Mouse (Mus musculus) lung, embryonic 15.5 days (tissue): Measurements from ENCODE around the gene Sipa1l3. TPM values are rescaled to one million over a fixed set of nuclear protein-coding genes. Genes with fewer than 3 reads are reported as not detected.

Experiments used
- ATAC-seq: fragments of 200-750 bp; cut with Nextera tagmentation; 2 replicates; pipeline ENCODE4 v1.8.0; 2017; ENCODE audit warnings: moderate number of reproducible peaks, borderline replicate concordance; ENCODE audit not compliant: low FRiP score, low TSS enrichment; ENCODE audit errors: extremely low read depth
- H3K27ac ChIP-seq: fragments of 300-500 bp; sonication (generic); 2 replicates; pipeline ENCODE4 v1.5.1; 2015; ENCODE audit warnings: moderate library complexity, mild to moderate bottlenecking, inconsistent platforms
- H3K27me3 ChIP-seq: fragments of 300-500 bp; sonication (generic); 2 replicates; pipeline ENCODE4 v1.6.1; 2015; ENCODE audit warnings: inconsistent platforms
- H3K36me3 ChIP-seq: fragments of 300-500 bp; sonication (generic); 2 replicates; pipeline ENCODE4 v1.6.1; 2015; ENCODE audit warnings: inconsistent platforms
- H3K4me1 ChIP-seq: fragments of 300-500 bp; sonication (generic); 2 replicates; pipeline ENCODE4 v1.6.1; 2015; ENCODE audit warnings: inconsistent platforms
- H3K4me2 ChIP-seq: fragments of 300-500 bp; sonication (generic); 2 replicates; pipeline ENCODE4 v1.6.1; 2015; ENCODE audit warnings: inconsistent platforms, mild to moderate bottlenecking, moderate library complexity
- H3K4me3 ChIP-seq: fragments of 300-500 bp; sonication (generic); 2 replicates; pipeline ENCODE4 v1.5.1; 2015; ENCODE audit warnings: mild to moderate bottlenecking, inconsistent platforms
- H3K9ac ChIP-seq: fragments of 300-500 bp; sonication (generic); 2 replicates; pipeline ENCODE4 v1.6.1; 2015; ENCODE audit warnings: inconsistent platforms
- H3K9me3 ChIP-seq: fragments of 300-500 bp; sonication (generic); 2 replicates; pipeline ENCODE4 v1.6.1; 2016; ENCODE audit warnings: inconsistent platforms
- WGBS: fragments of 180-500 bp; shearing (Covaris S2); methylation state at CpG from one replicate; pipeline ENCODE4 v1.1.7; 2015; 5-methylcytosine and 5-hydroxymethylcytosine counted together
- polyA plus RNA-seq: library from polyadenylated mRNA; unstranded; fragments of >200 nt; fragmentation: Nextera tagmentation; extraction: Ambion mirVana; gene quantifications from 2 replicates; pipeline ENCODE4 v1.2.1, GENCODE M21; 2015

Gene Sipa1l3
- polyA plus RNA-seq, 1 experiment from 2014 or later = 25.1 TPM

DNA sequence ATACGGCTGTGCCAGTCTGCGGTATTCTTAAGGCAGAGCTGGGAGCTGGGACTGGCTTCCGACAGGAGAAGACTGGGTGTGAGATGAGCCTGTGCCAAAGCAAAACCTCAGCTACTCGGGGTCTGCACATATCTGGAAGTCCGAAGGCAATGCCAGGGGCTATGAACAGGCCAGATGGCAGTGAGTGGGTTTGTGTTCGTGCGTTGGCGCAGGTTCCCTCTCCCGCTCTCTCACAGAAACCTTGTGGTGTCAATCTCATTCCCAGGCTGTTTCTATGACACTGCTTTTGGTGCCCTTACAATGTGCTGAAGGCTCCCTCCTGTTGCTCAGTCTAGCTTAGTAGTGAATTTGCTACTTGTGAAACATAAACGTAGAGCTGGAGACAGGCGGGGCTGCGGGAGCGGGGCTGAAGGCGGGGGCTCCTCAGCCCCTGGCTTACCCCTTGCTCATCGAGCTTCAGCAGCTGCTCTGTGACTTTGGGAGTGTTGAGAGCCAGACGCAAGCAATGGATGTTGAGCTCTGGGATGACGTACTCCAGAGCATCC lies 130.8 kb downstream of the Sipa1l3 start:
- 78% methylated on average over 17 of the region's 17 CpGs for WGBS
- Histone ChIP-seq H3K9ac (no peak overlapping the region), H3K4me2 (no peak overlapping the region), H3K27me3 (no peaks in the 10 kb centered on the region), H3K9me3 (no peaks in the 10 kb centered on the region), H3K4me3 (no peak overlapping the region), H3K4me1 (peaks cover 22% of the 10 kb centered on the region), H3K27ac (no peak overlapping the region), H3K36me3 (peaks cover 31% of the 10 kb centered on the region)
- ATAC-seq = no peak

DNA sequence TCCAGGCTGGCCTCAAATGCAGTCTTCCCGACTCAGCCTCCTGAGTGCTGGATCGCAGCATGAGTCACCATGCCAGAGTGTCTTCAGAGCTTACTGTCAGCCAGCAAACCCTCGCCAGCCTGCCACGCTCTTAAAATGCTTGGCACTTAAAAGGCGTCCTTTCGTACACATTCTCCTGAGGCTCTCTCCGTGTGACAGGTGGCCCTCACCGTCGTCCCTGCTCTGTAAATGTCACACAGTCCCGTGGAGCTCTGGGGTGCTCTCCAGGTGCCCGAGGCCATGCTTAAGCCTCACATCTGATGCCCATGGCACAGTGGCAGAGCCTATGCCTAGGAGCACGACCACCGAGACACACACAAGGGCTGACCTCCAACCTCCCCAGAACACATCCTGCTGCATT lies 132.1 kb downstream of the Sipa1l3 start:
- WGBS = 87% methylated on average over 13 of the region's 13 CpGs
- H3K4me2 ChIP-seq = no peak overlapping the region
- peaks cover 42% of the 10 kb centered on the region for H3K36me3 ChIP-seq
- no peak for ATAC-seq
- peaks cover 11% of the 10 kb centered on the region for H3K4me1 ChIP-seq
- H3K9me3 ChIP-seq = no peaks in the 10 kb centered on the region
- no peaks in the 10 kb centered on the region for H3K27me3 ChIP-seq
- H3K27ac ChIP-seq = no peak overlapping the region
- H3K4me3 ChIP-seq = no peak overlapping the region
- no peak overlapping the region for H3K9ac ChIP-seq

DNA sequence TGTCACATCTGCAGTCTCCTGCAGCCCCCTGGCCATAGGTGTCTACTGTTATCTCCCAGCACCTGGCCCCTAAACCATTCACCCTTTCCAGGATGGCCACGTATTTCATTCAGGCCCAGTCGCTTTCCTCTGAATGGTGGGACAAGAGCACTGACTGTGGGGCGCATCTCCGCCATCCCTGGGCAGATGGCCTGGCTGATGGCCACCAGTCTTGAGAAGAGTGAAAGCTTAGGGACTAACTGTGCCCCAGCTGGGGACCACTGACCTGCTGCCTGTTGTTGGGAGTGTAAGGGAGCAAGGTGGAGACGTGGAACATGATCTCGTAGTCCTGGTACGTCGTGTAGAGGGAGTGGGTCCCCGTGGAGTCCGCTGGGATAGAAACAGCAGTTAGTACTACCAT lies 132.7 kb downstream of the Sipa1l3 start:
- peaks cover 9% of the 10 kb centered on the region for H3K4me1 ChIP-seq
- H3K4me2 ChIP-seq = no peak overlapping the region
- no peak overlapping the region for H3K4me3 ChIP-seq
- H3K27me3 ChIP-seq = no peaks in the 10 kb centered on the region
- H3K36me3 ChIP-seq = peaks cover 48% of the 10 kb centered on the region
- H3K27ac ChIP-seq = no peak overlapping the region
- H3K9ac ChIP-seq = no peak overlapping the region
- no peaks in the 10 kb centered on the region for H3K9me3 ChIP-seq
- WGBS = 91% methylated on average over 10 of the region's 10 CpGs
- ATAC-seq = no peak

DNA sequence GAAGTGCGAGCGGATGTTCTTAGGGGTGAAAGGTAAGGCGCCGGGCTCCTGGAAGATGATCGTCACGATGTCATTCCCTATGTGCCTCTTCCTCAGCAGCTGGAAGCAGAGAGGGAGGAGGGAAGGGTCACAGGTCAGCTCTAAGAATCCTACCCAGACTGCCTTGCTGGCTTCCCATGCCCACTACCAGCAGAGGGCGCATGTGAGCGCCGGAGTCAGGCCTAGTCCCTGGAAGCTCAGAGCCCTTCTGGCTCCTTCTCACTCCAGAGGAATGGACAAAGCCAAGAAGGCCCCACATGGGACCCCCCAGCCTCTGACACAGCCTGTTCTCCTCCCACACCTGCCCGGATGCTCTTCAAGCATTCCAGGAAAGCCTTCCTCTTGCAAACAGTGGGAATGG lies 135.2 kb downstream of the Sipa1l3 start:
- Histone ChIP-seq H3K4me2 (no peak overlapping the region), H3K4me1 (peaks cover 3% of the 10 kb centered on the region; the same call in 1 of the 2 replicates), H3K4me3 (no peak overlapping the region), H3K27me3 (no peaks in the 10 kb centered on the region), H3K9me3 (no peaks in the 10 kb centered on the region), H3K9ac (no peak overlapping the region), H3K27ac (no peak overlapping the region; the same call in 1 of the 2 replicates), H3K36me3 (peaks cover 70% of the 10 kb centered on the region)
- peak; percentile 67; the same call in 1 of the 2 replicates for ATAC-seq
- WGBS = 21% methylated on average over 10 of the region's 10 CpGs

DNA sequence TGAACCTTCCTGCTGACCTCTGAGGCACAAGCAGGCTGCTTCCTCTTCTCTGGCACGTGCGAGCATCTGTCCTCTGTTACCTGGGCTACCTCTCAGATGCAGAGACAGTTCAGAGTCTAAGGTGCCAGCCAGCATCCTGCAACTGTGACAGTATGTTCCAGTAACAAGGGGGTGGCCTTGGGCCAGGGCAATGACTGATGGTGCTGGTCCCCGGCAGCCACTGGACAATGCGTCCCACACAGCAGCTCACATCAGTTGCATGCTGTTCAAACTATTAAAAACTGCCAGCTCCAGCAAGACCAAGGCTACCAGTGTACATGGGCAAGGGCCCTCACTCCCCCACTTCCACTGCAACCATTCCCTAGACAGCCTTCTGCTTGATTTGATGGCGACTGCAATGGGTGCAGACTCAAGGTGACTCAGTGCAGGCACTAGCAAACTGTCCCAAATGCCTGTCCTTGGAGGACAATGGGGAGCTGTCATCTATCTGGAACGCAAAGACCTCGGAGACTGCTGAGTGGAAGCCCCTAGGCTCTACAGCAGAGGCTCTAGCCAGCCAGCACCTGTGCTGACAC lies 136.9 kb downstream of the Sipa1l3 start:
- H3K4me1 ChIP-seq = peaks cover 3% of the 10 kb centered on the region; the same call in 1 of the 2 replicates
- no peak overlapping the region for H3K9ac ChIP-seq
- H3K4me3 ChIP-seq = no peak overlapping the region
- no peaks in the 10 kb centered on the region for H3K27me3 ChIP-seq
- H3K4me2 ChIP-seq = no peak overlapping the region
- ATAC-seq = no peak
- peaks cover 75% of the 10 kb centered on the region for H3K36me3 ChIP-seq
- no peak overlapping the region for H3K27ac ChIP-seq
- 91% methylated on average over 7 of the region's 7 CpGs for WGBS
- H3K9me3 ChIP-seq = no peaks in the 10 kb centered on the region

DNA sequence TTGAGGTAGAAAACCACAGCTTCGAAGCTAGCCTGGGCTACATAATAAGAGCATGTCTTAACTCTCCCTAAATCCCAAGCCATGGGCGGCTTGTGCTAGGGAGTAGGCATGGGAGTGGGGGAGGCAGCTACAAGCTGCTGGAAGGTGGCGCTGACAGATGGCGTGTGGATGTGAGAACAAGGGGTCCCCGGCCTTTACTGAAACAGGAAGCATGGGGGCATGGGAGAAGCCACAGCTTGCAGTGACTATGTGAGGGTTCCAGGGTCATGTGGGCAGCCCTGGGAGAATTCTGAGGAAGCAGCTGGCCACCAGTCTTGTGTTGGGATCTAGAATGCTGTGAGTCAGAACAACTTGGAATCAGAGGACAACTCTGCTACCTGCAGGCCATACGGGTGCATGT lies 144.4 kb downstream of the Sipa1l3 start:
- Histone ChIP-seq H3K27ac (no peak overlapping the region), H3K9me3 (no peaks in the 10 kb centered on the region)
- no peak for ATAC-seq

DNA sequence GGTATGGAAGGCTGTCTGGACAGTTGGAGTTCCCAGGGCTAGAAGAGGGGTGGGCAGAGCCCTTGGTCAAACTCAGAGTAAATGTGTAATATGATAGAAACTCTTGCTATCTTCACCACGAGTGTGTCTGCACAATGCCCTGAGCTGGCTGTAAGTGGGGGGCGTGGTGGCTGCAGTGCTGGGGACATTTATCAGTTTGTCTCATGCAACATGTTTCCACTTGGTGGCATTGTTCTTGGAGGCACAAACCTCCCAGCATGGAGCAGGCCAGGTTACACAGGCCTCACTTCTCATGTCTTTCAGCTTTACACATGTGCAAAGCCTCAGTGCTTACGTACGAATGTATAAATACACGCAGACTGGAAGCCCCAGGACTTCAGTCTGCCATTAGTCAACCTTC lies 146.3 kb downstream of the Sipa1l3 start:
- Histone ChIP-seq H3K36me3 (peaks cover 20% of the 10 kb centered on the region), H3K27ac (no peak overlapping the region), H3K9me3 (no peaks in the 10 kb centered on the region), H3K9ac (no peak overlapping the region), H3K27me3 (no peaks in the 10 kb centered on the region), H3K4me2 (no peak overlapping the region), H3K4me3 (no peak overlapping the region), H3K4me1 (no peaks in the 10 kb centered on the region)
- ATAC-seq = no peak
- 78% methylated on average over 5 of the region's 5 CpGs for WGBS

More for the DNA sequence above, 144.4 kb downstream of the Sipa1l3 start:
- H3K4me3 ChIP-seq = no peak overlapping the region
- WGBS = 70% methylated on average over 6 of the region's 6 CpGs
- H3K27me3 ChIP-seq = no peaks in the 10 kb centered on the region
- peaks cover 38% of the 10 kb centered on the region for H3K36me3 ChIP-seq
- no peaks in the 10 kb centered on the region for H3K4me1 ChIP-seq
- no peak overlapping the region for H3K9ac ChIP-seq
- H3K4me2 ChIP-seq = no peak overlapping the region

DNA sequence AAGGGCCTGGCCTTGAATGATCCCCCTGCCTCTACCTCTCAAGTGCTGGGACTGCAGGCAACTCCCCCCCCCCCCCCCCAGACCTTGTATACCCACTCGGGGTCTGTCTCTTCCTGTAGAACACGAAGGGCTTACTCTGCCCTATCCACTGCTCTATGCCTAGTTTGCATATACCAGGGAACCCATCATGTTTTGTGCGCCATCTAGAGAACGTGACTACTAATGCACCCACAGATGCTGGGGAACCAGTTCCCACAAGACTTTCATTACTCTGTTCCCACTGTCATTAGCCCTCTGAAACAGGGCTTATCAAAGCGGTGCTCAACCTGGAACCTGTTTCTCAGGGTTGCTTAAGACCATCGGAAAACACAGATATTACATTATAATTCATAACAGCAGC lies 148.4 kb downstream of the Sipa1l3 start:
- no peak overlapping the region for H3K4me3 ChIP-seq
- 64% methylated on average over 6 of the region's 6 CpGs for WGBS
- no peaks in the 10 kb centered on the region for H3K9me3 ChIP-seq
- no peak for ATAC-seq
- no peak overlapping the region for H3K27ac ChIP-seq
- no peak overlapping the region for H3K9ac ChIP-seq
- H3K27me3 ChIP-seq = no peaks in the 10 kb centered on the region
- peaks cover 14% of the 10 kb centered on the region; the same call in 1 of the 2 replicates for H3K36me3 ChIP-seq
- no peaks in the 10 kb centered on the region for H3K4me1 ChIP-seq
- H3K4me2 ChIP-seq = no peak overlapping the region

DNA sequence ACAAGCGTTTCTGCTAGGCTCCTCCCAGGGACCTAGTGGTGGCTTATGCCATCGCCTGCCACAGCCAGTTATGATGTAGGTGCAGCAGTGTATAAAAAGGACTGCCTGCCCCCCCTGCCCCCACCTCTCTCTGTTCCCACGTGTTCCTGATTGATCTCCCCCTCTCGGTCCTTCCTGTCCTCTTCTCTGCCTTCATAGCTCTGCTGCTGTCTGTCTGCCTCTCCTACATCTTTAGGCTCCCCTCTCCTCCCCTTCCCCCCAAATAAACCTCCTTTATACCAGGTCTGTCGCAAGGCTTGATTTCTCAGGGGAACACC lies 150.5 kb downstream of the Sipa1l3 start:
- ATAC-seq = no peak
- H3K4me1 ChIP-seq = no peaks in the 10 kb centered on the region
- 36% methylated on average over 5 of the region's 5 CpGs for WGBS
- H3K27me3 ChIP-seq = no peaks in the 10 kb centered on the region
- peaks cover 14% of the 10 kb centered on the region for H3K36me3 ChIP-seq
- H3K27ac ChIP-seq = no peak overlapping the region
- no peaks in the 10 kb centered on the region for H3K9me3 ChIP-seq
- no peak overlapping the region for H3K4me2 ChIP-seq
- H3K4me3 ChIP-seq = no peak overlapping the region
- H3K9ac ChIP-seq = no peak overlapping the region

DNA sequence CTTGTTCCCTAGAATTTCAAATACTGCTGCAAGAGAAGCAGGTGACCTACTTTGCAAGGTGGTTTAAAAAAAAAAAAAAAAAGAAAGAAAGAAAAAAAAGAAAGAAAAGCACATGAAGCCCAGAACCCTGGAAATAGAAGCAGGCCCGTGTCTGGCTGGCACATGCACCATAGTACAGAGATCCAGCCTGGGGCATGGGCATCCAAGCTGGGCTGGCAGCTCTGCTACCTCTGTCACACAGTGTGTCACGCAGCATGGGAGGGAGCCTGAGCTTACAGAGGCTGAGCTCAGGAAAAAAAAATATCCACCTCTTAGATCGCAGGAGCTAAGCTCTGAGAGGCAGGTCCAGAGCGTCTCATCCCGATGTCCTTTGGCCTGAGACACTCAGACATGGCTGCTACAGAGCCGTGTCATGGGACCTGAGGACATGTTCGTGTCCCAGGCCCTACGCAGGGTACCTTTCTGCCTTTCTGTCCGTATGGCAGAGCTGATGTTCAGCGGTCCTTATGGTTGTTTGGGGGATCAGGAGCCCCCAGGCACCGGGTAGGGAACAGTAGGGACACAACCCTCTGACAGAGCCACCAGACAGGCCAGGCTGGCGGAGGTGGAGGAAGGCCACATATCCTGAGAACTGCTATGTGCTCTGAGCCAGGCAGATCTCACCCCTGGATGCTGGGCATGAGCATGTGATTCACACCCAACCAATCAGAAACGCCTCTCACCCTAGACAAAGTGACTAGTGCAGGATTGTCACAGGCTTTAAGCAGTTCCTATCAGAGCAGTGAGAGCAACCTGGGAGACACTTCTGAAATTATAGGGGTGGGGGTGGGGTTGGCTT lies 151.1 kb downstream of the Sipa1l3 start:
- H3K4me1 ChIP-seq = no peaks in the 10 kb centered on the region
- no peaks in the 10 kb centered on the region for H3K9me3 ChIP-seq
- no peak overlapping the region for H3K4me2 ChIP-seq
- no peak overlapping the region for H3K9ac ChIP-seq
- 82% methylated on average over 13 of the region's 13 CpGs for WGBS
- ATAC-seq = no peak
- no peak overlapping the region for H3K4me3 ChIP-seq
- no peaks in the 10 kb centered on the region for H3K27me3 ChIP-seq
- H3K36me3 ChIP-seq = peaks cover 20% of the 10 kb centered on the region
- no peak overlapping the region for H3K27ac ChIP-seq

DNA sequence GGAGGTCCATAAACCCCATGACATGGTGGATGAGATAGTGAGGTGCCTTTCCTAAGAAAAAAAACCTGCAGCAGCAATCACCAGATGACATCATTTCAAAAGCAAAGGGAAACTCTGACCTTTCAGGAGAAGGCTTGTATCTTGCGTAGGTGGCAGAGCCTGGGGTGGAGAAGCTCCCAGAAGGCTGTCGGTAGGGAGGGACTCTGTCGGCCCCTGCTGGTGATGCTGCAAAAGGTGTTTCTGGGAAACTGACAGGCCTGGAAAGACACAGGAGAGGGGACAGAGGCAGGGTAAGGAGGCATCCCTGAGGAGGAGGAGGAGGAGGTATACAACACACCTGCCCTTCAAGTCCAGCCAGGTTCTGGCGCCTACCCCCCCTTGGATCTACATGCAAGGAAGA lies 154.4 kb downstream of the Sipa1l3 start:
- 28% methylated on average over 4 of the region's 4 CpGs for WGBS
- Histone ChIP-seq H3K36me3 (peaks cover 21% of the 10 kb centered on the region), H3K9me3 (no peaks in the 10 kb centered on the region), H3K9ac (no peak overlapping the region), H3K4me3 (no peak overlapping the region), H3K4me1 (no peaks in the 10 kb centered on the region), H3K4me2 (no peak overlapping the region), H3K27ac (no peak overlapping the region), H3K27me3 (no peaks in the 10 kb centered on the region)
- no peak for ATAC-seq

DNA sequence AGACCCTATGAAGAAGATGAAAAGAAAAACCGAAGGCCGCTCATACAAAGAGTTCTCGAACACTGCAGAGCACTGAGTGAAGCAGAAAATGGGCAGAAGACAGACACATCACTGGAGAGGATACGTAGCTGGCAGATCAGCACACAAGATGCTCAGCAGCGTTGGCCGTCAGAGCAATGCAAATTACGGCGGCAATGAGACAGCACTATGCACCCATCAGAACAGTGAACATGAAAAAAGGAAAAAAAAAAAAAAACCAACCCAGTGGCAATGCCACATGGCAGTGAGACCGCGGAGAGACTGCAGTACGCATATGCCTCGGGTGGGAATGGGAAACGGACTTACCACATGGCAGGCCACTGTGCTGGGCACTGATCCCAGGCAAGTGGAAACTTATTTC lies 156.9 kb downstream of the Sipa1l3 start:
- no peak overlapping the region for H3K4me3 ChIP-seq
- 92% methylated on average over 13 of the region's 13 CpGs for WGBS
- ATAC-seq = no peak
- no peak overlapping the region for H3K9ac ChIP-seq
- H3K4me1 ChIP-seq = no peaks in the 10 kb centered on the region
- no peak overlapping the region for H3K4me2 ChIP-seq
- H3K36me3 ChIP-seq = peaks cover 30% of the 10 kb centered on the region
- H3K27ac ChIP-seq = no peak overlapping the region
- H3K9me3 ChIP-seq = no peaks in the 10 kb centered on the region
- no peaks in the 10 kb centered on the region for H3K27me3 ChIP-seq
